Mouse (Mus musculus): ENCODE results near the gene Cep295.

GRCm38 (mm10) chr9:15279139-15279648 lies 78.4 kb downstream of the Cep295 start:
- TF ChIP-seq CTCF (IDR thresholded peaks at IDR 0.05; ENCODE audit: low read depth, low read length): no peak
- no peak for TF ChIP-seq POLR2A (IDR thresholded peaks at IDR 0.05; ENCODE audit: insufficient read depth, low read length)
- TF ChIP-seq EP300 (IDR thresholded peaks at IDR 0.05; ENCODE audit: insufficient read depth, low read depth, low read length): no peak
